Mouse (Mus musculus): Measurements from ENCODE around the gene Ascl2.

Ascl2 gene

GRCm38 (mm10) chr7:142917659-142918058 lies 51.4 kb downstream of the Ascl2 start:
- DNase-seq (ENCODE audit: low spot score in 2 of 2) = no peak
